Mouse (Mus musculus): Measurements from ENCODE around the gene Ptprn.

DNA sequence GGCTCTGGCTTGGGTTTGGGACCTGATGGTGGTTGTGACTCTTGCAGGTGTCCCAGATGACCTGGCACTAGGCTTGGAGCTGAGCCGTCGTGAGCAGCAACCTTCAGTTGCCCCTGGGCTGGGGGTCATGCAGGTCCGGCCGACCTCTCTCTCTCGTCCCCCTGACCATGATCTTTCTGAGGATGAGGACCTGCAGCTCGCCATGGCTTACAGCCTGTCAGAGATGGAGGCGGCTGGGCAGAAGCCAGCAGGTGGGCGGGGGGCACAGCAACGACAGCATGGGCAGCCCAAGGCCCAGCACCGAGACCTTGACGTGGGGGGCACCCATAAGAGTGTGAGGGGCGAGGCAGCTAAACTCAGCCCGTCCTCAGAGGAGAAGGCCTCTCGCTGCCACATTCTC, 20.9 kb downstream of the Ptprn start:
- TF ChIP-seq CTCF (IDR thresholded peaks at IDR 0.05; ENCODE audit: extremely low read depth, insufficient read depth, insufficient read length, insufficient replicate concordance) (no peak), POLR2A (IDR thresholded peaks at IDR 0.05; ENCODE audit: low read depth, low read length) (no peak)
